Mouse (Mus musculus): Measurements from ENCODE around the gene Nutm2. TPM values are rescaled to one million over a fixed set of nuclear protein-coding genes. Genes with fewer than 3 reads are reported as not detected.
"Not testable (repeated sequence)": the region's sequence is repeated elsewhere in the genome, so short reads cannot be mapped to it uniquely, and the experiment has no call there.

Gene Nutm2
- total RNA-seq (2021), result not detected
- long read RNA-seq, experiment 1, result 0 reads
- long read RNA-seq, experiment 2, result 0 reads

DNA sequence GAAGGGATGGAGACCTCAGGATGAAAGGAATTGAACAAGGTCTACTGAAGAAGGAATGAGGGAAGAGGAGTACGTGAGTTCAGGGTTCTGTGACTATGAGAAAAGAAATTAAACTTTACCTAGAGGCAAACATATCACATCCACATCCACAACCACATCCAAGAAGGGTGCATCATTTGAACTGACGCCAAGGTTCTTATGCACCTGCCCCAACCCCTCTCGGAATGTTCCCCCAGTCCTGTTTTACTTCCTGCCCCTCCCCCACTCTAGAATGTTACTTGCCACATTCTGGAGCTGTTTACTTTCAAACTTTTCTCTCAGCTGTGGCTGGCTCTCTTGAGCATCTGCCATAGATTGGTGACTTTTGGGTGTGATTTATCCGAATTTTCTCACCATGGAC lies at the start of gene Nutm2:
Nutm2 (plus strand) TSS at position 301 of the 400 bp plus-strand sequence.
- intact Hi-C loops (cut with DNase I), result no loop called here
- DNase-seq (ENCODE audit: low spot score in 2 of 2), result no peak

DNA sequence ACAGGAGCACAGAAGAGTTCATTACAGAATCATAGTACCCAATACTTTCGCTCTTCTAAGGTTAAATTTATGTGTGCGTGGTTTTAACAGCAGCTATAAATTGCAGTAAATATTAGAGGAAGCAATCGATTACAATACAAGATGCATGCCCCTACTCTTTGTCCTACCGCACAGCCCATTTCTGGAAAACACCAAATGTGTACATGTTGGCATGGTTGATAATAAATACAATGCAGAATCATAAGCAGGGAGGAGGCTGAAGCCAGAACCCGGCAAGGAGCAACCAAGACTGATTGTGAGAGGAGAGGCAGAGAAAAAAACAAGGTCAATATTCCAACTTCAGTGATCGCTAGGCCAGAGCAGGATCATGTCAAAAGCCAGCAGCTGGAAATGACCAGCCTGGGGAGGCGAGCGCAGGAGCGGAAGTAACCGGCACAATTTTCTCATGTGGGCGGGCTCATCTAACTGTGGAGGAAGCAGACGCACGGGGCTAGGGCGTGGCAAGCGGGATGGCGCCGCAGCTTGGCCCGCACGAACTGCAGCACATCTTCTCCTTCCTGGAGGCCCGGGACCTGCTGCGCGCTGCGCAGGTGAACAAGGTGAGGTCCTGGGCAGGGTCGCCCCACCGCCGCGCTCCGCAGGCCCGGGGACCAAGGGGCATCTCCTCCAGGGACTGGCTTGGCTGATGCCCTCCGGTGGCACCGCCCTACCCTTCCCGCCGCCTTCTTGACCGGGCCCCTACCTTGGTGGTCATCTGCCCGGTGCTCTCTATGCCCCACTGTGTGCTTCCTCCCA lies 49.5 kb upstream of the Nutm2 start, which contains the start of gene Fbxw17:
Fbxw17 (plus strand) TSS at position 476 of the 795 bp plus-strand sequence.
- peak; percentile 77 to 78 for DNase-seq (ENCODE audit: low spot score in 2 of 2)
- intact Hi-C loops (cut with DNase I), result no loop called here

DNA sequence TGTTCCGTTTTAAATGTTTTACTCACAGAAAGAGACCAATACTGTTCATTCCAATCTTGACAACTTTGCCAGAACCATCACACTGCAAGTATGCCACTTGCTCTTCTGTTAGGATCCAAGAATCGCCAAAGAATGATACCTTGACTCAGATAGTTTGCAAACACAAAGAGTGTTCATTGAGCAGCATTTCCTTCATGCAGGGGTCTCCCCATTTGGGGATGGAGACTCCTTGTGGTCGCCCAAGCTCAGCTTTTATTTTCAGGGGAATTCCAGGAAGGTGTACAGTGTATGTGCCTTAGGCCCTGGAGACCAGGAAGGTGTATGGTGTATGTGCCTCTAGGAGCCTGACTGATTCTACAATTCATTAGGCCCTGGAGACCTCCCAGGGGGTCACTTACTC lies 48.7 kb upstream of the Nutm2 start:
- intact Hi-C loops (cut with DNase I), result no loop called here
- no peak for DNase-seq (ENCODE audit: low spot score in 2 of 2)

- DNase-seq (ENCODE audit: low spot score in 2 of 2), result no peak
- intact Hi-C loops (cut with DNase I), result no loop called here
These were observed 43.4 kb upstream of the Nutm2 start for GRCm38 (mm10) chr13:50423625-50424209.

GRCm38 (mm10) chr13:50424517-50424916 lies 42.6 kb upstream of the Nutm2 start:
- intact Hi-C loops (cut with DNase I), result no loop called here
- DNase-seq (ENCODE audit: low spot score in 2 of 2), result no peak

- intact Hi-C loops (cut with DNase I), result no loop called here
- DNase-seq (ENCODE audit: low spot score in 2 of 2), result no peak
These were observed 40.4 kb upstream of the Nutm2 start for GRCm38 (mm10) chr13:50426686-50427085.

DNA sequence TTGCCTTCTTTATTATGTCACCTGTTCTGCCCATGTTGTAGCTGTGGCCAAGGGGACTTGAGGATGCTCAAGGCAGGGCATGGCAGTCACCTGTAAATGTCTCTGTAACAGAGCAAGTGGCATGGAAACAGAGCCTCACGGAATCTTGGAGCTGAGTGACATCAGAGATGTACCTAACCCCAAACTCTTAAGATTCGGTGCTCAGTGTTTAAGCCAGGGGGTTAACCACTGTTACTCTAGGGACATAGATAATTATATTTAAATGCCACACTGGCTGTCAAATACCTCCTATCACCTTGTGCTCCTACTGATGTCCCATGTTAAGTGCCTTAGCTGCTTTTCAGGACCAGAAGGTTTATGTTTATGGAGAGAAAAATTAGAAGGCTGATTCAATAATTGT lies 23.3 kb upstream of the Nutm2 start, which contains the start of gene Gm47429:
Gm47429 (minus strand) TSS at position 101 of the 400 bp plus-strand sequence.
- DNase-seq (ENCODE audit: low spot score in 2 of 2), result no peak
- intact Hi-C loops (cut with DNase I), result no loop called here

DNA sequence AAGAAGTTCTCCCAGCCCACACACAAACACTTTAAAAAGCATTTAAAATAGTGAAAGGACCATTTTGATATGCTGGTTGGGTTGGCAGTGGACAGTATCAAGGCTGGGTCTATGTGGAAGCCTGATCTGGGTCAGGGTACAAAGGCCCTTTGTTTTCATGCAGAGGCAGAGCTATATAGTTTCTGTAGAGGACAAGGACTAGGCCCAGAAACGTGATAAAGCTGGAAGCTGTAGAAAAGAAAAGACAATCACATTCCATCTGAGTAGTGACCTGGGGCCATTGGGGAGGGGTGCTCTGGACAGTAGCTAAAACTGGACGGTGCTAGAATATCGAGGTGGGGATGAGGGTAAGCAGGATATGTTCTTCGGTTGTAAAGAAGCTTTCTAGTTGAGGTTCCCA lies 21.8 kb upstream of the Nutm2 start:
- intact Hi-C loops (cut with DNase I), result no loop called here
- DNase-seq (ENCODE audit: low spot score in 2 of 2), result no peak

DNA sequence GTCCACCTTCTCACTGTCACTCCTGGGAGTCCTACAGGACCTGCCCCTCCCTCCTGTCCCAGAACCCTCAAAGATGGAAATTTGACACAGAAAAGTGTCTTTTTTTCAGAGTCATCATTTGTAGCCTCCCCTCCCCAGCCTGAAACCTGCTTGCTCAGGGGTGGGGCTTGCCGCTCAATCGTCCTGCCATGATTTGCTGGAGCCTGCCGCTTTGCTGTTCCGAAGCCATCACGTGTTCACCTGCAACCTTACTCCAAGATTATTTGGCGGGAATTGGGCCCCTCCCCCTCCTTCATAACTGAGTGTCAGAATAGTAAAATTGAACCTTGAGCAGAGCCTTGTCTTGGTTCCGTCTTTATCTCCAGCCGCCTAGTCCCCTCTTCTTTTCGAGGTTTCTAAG lies 14.8 kb upstream of the Nutm2 start:
- DNase-seq (ENCODE audit: low spot score in 2 of 2); intact Hi-C loops (cut with DNase I): not testable (repeated sequence)

DNA sequence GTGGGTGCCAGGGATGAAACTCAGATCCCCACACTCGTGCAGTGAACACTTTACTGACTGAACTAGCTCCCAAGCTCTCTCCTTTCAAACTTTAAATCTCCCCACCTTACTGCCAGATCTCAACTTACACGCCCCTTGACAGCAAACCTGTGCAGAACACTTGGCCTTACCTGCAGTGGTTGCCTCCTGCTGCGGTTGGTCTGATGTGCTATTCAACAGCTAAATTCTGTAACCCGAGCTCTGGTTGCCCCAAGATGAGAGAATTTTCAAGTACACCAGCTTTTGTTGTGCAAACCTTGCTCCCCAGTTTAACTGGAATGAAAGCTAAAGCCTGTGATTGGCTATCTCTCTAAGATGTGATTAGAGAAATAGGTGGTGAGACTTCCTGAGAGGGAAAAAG lies 13.7 kb upstream of the Nutm2 start:
- intact Hi-C loops (cut with DNase I), result no loop called here
- DNase-seq (ENCODE audit: low spot score in 2 of 2), result no peak

GRCm38 (mm10) chr13:50460433-50460832 lies 6.7 kb upstream of the Nutm2 start:
- DNase-seq (ENCODE audit: low spot score in 2 of 2); intact Hi-C loops (cut with DNase I): not testable (repeated sequence)

GRCm38 (mm10) chr13:50464621-50465562 lies 2.2 kb upstream of the Nutm2 start:
- intact Hi-C loops (cut with DNase I), result no loop called here
- no peak for DNase-seq (ENCODE audit: low spot score in 2 of 2)

DNA sequence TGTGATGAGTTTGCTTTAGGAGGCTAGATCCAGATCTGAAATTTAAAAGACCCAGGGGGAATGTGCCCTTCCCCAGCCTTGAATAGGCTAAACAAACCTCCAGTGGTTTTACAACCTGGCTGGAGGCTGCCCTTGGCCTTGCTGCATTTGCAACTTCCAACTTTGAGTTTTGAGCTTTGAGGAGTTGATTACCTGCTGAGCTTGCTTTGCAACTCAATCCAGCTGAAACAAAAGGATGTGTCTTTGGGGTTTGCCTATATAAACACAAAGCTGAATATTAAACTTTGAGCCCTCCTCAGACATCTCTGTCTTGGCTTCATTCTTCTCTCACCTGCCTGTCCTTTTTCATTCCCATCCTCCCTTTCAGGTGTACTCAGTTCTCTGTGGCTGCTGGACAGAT lies 21.4 kb downstream of the Nutm2 start:
- DNase-seq (ENCODE audit: low spot score in 2 of 2); intact Hi-C loops (cut with DNase I): not testable (repeated sequence)

- intact Hi-C loops (cut with DNase I); DNase-seq (ENCODE audit: low spot score in 2 of 2): not testable (repeated sequence)
These were observed 43.6 kb downstream of the Nutm2 start for GRCm38 (mm10) chr13:50510470-50511343.

Other genes starting within 250 kb of the Nutm2 start
- not detected for gene Gm906, start 217.0 kb upstream of the Nutm2 start, total RNA-seq (2021)
- 10 to 100 TPM; 12.7 to 20.4 TPM for gene Fbxw17, start 49.4 kb upstream of the Nutm2 start, total RNA-seq (2021)
- gene Gm47429, start 23.4 kb upstream of the Nutm2 start, total RNA-seq (2021), result not detected
- gene Gm904, start 175.9 kb downstream of the Nutm2 start, total RNA-seq (2021), result not detected
- not detected for gene Gm8765, start 231.0 kb downstream of the Nutm2 start, total RNA-seq (2021)